Mouse (Mus musculus) 416B (cell line): Measurements from ENCODE around the gene Fermt3.

Experiments
- DNase-seq: peaks from one replicate; pipeline ENCODE4 v3.0.0; 2011; ENCODE audit warnings: low read depth

The Fermt3 gene

DNA sequence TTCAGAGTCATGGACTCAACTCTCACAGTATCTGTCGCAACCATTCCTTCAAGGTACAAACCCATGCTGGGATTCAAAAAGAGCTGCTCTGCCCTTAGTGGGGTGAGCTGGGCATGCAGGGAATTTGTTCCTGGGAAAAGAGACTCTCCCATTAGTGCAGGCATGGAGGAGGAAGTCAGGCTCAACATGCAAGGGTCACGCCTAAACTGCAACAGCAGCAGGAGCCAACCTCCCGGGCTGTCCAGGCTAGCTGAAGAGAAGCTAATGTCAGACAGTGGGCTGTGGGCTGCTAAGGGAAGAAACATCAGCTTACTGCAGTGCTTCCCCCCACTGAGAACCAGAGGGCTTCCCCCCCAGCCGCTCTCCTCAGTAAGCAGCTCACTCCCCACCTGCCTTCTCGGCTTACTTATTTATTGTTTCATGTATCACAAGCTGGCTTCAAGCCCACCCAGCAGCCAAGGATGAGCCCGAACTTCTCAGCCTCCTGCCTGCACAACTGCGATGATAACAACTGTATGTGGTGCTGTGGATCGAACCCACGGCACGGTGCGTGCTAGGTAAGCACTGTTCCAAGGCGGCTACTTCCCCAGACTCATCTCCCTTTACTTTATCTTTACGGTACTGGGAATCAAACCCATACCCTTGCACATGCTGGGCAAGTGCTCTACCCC, 46.9 kb downstream of the Fermt3 start:
- DNase-seq = no peak

DNA sequence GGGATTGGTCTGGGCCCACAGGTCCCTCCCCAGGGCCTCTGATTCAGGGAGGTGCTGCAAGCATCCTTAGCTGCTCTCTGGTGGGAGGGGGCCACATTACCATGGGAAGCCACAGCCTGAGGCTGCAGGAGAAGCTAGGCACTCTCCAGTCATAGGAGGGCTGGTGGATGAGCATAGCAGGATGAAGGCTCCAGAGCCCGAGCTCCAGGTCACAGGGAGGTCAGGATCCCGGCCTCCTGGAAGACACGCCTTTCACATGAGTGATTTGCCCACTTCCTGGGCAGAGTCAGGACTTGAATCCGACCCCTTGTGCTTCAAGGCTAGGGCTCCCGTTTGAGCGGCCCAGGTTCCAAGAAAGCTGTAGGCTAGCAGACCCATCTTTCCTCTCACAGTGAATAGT, 47.6 kb downstream of the Fermt3 start:
- peak; percentile 35 for DNase-seq

DNA sequence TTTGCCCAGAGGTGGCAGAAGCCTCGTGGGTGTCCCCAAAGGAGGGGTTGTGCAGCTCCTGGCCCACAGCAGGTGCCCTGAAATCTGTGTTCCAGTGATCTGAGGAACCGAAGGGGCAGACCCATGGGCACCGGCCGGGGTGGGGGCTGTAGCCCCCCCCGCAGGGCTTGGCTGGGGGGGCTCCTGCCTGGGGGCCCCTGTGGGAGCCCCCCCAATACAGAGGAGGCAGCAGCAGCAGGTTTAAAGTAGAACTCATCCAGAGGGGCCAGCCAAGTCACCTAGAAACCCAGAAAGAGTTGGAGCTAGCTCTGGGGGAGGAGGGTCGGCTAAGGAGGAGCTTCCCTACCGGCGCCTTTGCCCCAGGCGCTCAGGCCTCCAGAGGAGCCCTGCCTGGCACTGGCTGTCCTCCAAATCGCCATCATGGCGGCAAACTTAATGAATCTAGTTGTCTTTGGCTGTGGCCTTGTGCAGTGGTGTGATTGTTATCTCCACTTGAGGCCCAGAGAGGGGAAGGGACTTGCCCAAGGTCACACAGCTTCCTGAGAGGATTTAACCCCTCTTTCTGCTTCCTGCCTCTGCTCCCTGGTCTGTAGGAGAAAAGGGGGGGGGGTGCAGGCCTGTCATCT, 48.7 kb downstream of the Fermt3 start:
- peak; percentile 84 for DNase-seq

- DNase-seq = peak; percentile 70
Measured at GRCm38 (mm10) chr19:6969665-6970381, 49.4 kb downstream of the Fermt3 start.

- DNase-seq = no peak
Measured at GRCm38 (mm10) chr19:6969291-6969664, 50.0 kb downstream of the Fermt3 start.

- DNase-seq = peak; percentile 36
Measured at GRCm38 (mm10) chr19:6968491-6969271, 50.6 kb downstream of the Fermt3 start.

- DNase-seq = no peak
Measured at GRCm38 (mm10) chr19:6956461-6956860, 62.8 kb downstream of the Fermt3 start.

DNA sequence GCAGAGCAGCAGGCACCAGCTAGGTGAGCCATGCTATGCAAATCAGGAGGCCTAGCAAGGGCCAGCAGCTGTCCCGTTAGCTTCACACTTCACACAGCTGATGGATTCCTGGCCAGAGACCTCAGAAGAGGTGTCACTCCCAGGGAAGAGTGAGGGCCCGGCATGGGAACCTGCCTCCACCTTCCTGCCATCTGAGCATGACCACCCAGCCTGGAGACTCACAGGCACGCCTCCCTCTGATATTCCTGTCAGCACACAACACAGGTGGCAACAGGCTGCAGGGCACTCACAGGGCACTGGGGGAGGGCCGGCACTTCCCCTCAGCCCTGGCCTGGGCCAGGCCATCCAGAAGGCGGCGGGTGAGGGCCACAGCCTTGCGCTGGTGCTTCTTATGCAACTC, 63.8 kb downstream of the Fermt3 start:
- no peak for DNase-seq

DNA sequence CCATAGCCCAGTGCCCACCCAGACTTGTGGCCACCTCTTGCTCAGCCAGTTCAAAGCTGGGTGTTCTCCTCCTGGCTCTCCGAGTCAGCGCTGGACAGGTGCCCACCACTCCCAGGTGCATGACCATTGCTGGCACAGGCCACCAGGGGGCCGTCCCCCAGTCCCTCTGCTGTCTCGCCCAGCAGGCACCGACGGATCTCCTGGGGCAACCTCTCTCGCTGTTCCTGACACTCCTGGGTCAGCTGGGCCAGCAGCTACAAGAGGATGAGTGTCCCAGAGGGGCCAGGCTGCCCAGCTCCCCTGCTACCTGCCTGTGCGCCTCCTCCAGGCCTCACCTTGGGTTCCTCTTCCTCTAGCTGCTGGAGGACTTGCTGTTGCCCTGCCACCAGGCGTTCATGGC, 65.2 kb downstream of the Fermt3 start:
- DNase-seq = no peak

DNA sequence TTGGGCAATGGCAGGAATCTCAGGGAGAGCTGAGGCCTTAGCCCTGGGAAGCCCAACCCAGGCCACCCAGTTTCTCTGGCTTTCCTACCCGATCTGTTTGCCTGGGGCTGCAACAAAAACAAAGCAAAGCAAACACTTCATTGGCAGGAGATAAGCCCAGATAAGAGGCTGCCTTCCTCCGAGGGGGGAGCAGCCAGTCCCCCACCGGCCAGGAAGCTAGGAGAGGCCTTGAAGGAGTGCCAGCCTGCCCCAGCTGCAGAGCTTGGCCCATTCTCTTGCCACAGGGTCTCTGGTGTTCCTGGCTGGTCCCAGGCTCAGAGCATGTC, 66.6 kb downstream of the Fermt3 start:
- DNase-seq = peak; percentile 84

- DNase-seq = peak; percentile 74
Measured at GRCm38 (mm10) chr19:6951994-6952711, 67.1 kb downstream of the Fermt3 start.

- DNase-seq = peak; percentile 96
Measured at GRCm38 (mm10) chr19:6951381-6951968, 67.8 kb downstream of the Fermt3 start.

GRCm38 (mm10) chr19:6950613-6951153, 68.6 kb downstream of the Fermt3 start:
- peak; percentile 63 for DNase-seq

DNA sequence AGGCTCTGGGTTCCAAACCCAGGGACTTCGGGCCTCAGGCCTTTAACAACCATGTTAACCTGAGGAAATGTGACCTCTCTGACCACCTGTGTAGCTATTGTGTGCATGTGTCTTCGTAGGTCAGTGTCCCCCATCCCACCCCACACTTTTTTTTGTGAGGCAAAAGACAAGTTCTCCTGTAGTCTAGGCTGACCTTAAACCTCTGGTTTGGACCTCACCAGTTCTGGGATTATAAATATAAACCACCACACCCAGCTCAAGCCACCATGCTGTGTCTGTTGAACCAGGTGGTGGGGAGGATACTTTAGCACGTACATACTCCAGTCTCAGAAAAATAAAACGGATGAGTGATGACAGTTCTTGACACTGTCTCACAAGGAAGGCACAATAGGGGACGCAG, 69.3 kb downstream of the Fermt3 start:
- DNase-seq = no peak

GRCm38 (mm10) chr19:6949532-6949931, 69.7 kb downstream of the Fermt3 start:
- DNase-seq = no peak
